8 mouse cellular contexts compared by ENCODE assay signal in genomic region chr10:86295454-86296098, GRCm38 (mm10). TPM values are rescaled to one million over a fixed set of nuclear protein-coding genes. Genes with fewer than 3 reads are reported as not detected.
DNase-seq lines count a peak whose midpoint lies in the region; ATAC-seq lines count a peak whose summit lies in the region.

No protein-coding gene starts in this region.

- no peaks in the 10 kb centered on the region for H3K27me3 ChIP-seq in lung, embryonic 16.5 days (ENCODE audit: control insufficient read depth, insufficient read depth, low read depth, low read length)
- peaks cover 62% of the 10 kb centered on the region for H3K27me3 ChIP-seq in liver, embryonic 15.5 days

- H3K4me2 ChIP-seq in lung, embryonic 16.5 days (ENCODE audit: low read depth, low read length), result peak overlapping the region; percentile 44
- peak overlapping the region; percentile 46 for H3K4me2 ChIP-seq in liver, embryonic 15.5 days

- H3K9ac ChIP-seq in lung, embryonic 16.5 days (ENCODE audit: low read length), result peak overlapping the region; percentile 54
- no peak overlapping the region for H3K9ac ChIP-seq in liver, embryonic 15.5 days

- H3K36me3 ChIP-seq in lung, embryonic 16.5 days (ENCODE audit: control insufficient read depth, insufficient read depth, low read length), result no peaks in the 10 kb centered on the region
- H3K36me3 ChIP-seq in liver, embryonic 15.5 days (replicated peaks), result no peaks in the 10 kb centered on the region

- ATAC-seq in lung, embryonic 16.5 days (ENCODE audit: low read depth), result no peak
- no peak for ATAC-seq in liver, embryonic 15.5 days (ENCODE audit: insufficient read depth)

- no peaks in the 10 kb centered on the region for H3K9me3 ChIP-seq in lung, embryonic 16.5 days (ENCODE audit: control insufficient read depth, low read length)
- H3K9me3 ChIP-seq in liver, embryonic 15.5 days (replicated peaks), result no peaks in the 10 kb centered on the region

- peaks cover 8% of the 10 kb centered on the region for H3K4me1 ChIP-seq in lung, embryonic 16.5 days (replicated peaks; ENCODE audit: control insufficient read depth, insufficient read depth, low read length)
- H3K4me1 ChIP-seq in liver, embryonic 15.5 days (replicated peaks), result peaks cover 12% of the 10 kb centered on the region

- 40% methylated on average over 13 of the region's 13 CpGs for WGBS in lung, embryonic 16.5 days
- WGBS in liver, embryonic 15.5 days (ENCODE audit: insufficient replicate concordance), result 14% methylated on average over 13 of the region's 13 CpGs

- no peak overlapping the region for H3K4me3 ChIP-seq in lung, embryonic 16.5 days (ENCODE audit: low read length)
- H3K4me3 ChIP-seq in liver, embryonic 15.5 days (replicated peaks), result no peak overlapping the region

- DNase-seq in lung, postnatal 10 days, result no peak
- DNase-seq in forelimb bud, embryonic 11.5 days (ENCODE audit: low read depth, low spot score), result peak; percentile 86
- DNase-seq in yolk sac, embryonic 10.5 days (ENCODE audit: low spot score), result peak; percentile 40
- no peak for DNase-seq in frontal cortex, postnatal 25 days (ENCODE audit: low spot score in 2 of 2)
- DNase-seq in right cerebral cortex, adult 18-20 months, result no peak
- no peak for DNase-seq in cerebellum, postnatal 25 days

- no peak overlapping the region for H3K27ac ChIP-seq in lung, embryonic 16.5 days (ENCODE audit: low read length)
- H3K27ac ChIP-seq in liver, embryonic 15.5 days (replicated peaks), result no peak overlapping the region

RNA-seq across cellular contexts. Expression of gene Timp3, which starts 4.6 kb away (rescaled TPM):
- 90.5 and 107 TPM in 2 replicates for polyA plus RNA-seq in lung, embryonic 16.5 days (2015; fragmentation: Nextera tagmentation; extraction: Ambion mirVana)
- 6.3 and 6.7 TPM in 2 replicates for polyA plus RNA-seq in liver, embryonic 15.5 days (2015; fragmentation: Nextera tagmentation; extraction: Ambion mirVana)

Comparison
In these comparisons a context has a peak if more than half of its experiments do, and no peak if none do; other contexts are left out.
1. DNase-seq: peak in forelimb bud, embryonic 11.5 days (single experiment) and yolk sac, embryonic 10.5 days (single experiment); none in lung, postnatal 10 days (single experiment), frontal cortex, postnatal 25 days (0 of 2), right cerebral cortex, adult 18-20 months (single experiment) and cerebellum, postnatal 25 days (0 of 2).
2. RNA of gene Timp3, which starts 4.6 kb away (polyA plus RNA-seq): 90.5 to 107 TPM in lung, embryonic 16.5 days; 6.3 to 6.7 TPM in liver, embryonic 15.5 days; every median in the first group is over 10 times any median in the second.